Mouse (Mus musculus) monocyte, adult 5-6 weeks (primary cell): ENCODE measurements at regions not wholly inside any gene's neighbourhood (a gene's known extent, or its start where the extent isn't known, plus 50 kb on each side); places are given as distances from the start of the nearest gene placed in this dataset.

Experiments used
- ATAC-seq: fragments of 153-309, 156-312 bp; replicated peaks from 2 replicates; pipeline ENCODE4 v1.8.0; 2017; ENCODE audit warnings: mild to moderate bottlenecking; ENCODE audit not compliant: low TSS enrichment, insufficient number of reproducible peaks, severe bottlenecking, poor library complexity, low FRiP score

DNA sequence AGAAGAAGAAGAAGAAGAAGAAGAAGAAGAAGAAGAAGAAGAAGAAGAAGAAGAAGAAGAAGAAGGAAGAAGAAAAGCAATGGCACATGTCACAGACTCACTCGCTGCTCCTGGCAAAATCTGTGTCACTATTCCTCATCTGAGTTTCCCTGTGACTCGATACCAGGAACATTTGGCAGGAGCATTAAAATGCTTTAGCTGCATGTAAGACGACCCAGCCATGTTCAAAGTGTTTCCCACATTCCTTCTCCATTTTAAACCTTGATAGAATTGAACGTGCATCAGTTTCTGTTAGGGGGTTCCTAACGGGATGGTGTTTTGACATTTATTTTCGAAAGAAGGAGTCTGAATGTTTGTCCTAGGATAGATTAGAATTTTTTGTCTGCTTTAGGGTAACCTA lies 51.2 kb upstream of the Pja2 start:
- no peak for ATAC-seq

- no peak for ATAC-seq
Measured at GRCm38 (mm10) chr17:64383600-64383999, 51.9 kb upstream of the Pja2 start.

DNA sequence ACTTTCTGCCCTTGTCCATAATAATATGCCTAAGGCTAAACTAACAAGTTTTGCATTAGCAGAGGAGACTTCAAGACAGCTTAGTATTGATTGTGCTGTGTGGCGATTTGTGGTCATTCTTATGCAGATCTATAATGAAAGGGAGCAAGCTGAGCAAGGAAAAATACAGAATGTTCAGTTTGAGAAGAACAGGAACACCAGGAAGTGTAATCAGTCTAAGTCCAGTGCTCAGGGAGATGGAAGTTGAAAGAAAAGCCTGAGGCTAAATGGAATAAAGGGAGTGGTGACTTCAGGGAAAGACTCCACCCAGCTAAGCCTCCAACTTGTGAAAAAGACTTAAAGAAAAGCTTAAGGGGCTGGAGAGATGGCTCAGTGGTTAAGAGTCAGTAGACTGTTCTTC lies 58.6 kb upstream of the Pja2 start:
- no peak for ATAC-seq

- no peak for ATAC-seq
Measured at GRCm38 (mm10) chr17:64397254-64397897, 65.7 kb upstream of the Pja2 start.

DNA sequence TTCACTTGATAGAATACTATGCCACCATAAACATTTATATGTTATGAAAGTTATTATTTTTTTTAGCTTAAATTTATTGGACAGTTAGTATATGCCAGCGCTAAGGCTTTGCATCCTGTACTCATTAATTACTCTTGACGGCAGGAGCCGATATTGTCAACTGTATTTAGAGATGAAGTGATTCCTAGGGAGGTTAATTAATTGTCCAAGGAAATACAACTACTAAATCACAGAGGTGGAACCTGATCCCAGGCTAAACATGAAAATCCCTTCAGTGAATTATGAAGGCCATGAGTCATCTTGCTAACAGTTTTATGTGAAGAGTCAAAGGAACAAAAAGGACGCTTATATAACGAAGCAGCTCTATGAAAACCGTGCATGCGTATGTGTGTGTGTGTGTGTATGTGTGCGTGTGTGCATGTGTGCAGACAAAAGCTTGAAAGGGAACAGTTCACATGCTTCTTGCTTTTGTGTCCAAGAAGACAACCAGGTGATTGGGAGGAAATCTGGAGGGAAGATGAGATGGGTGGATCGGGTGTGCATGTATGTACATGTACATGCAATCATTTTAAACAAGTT lies 66.5 kb upstream of the Pja2 start:
- ATAC-seq = no peak

GRCm38 (mm10) chr17:64398708-64399107 lies 67.0 kb upstream of the Pja2 start:
- ATAC-seq = no peak

GRCm38 (mm10) chr17:64406742-64407254 lies 75.1 kb upstream of the Pja2 start:
- no peak for ATAC-seq

GRCm38 (mm10) chr17:64407255-64408011 lies 75.7 kb upstream of the Pja2 start:
- ATAC-seq = no peak

DNA sequence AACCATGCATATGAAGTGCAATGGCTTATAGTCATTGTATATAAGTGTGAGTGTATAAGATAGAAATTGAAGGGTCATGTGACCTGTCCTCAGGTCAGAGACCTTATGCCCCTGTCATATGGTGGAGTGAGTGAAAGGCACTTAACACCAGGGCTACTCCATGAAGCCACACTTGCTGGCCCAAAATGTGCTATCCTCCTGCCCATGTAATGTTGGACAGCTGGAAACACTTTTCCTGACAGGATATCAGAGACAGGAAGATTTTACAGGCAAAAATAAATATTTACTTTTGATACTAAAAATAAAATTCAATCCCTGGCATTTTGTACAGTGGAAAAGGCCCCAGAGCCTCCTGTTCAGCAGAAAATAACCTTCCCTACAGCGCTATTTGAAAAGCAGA lies 94.1 kb upstream of the Pja2 start:
- no peak for ATAC-seq

- no peak for ATAC-seq
Measured at GRCm38 (mm10) chr17:64426536-64426935, 94.8 kb upstream of the Pja2 start.

DNA sequence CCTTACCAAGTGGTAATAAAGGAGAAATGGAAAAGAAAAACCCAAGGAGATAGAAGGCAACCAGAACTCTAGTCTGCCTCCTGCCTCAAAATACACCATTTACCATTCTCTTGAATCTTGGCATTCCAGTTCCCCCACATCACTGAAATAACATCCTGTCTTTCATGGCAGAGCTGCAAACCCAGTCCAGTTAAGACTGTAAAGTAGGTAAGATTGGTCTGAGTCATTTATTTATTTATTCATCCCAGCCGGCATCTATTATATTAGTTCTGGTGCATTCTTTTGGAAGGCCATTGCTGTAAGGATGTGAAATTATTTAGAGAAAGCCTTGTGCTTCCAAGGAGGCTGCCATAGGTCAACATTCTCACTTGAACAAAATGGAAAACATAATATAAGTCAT lies 107.9 kb upstream of the Pja2 start:
- ATAC-seq = no peak

- no peak for ATAC-seq
Measured at GRCm38 (mm10) chr17:64454736-64455135, 123.0 kb upstream of the Pja2 start.

GRCm38 (mm10) chr17:64466273-64466672 lies 134.3 kb upstream of the Man2a1 start:
- ATAC-seq = no peak

- no peak for ATAC-seq
Measured at GRCm38 (mm10) chr17:64466746-64467145, 133.8 kb upstream of the Man2a1 start.

DNA sequence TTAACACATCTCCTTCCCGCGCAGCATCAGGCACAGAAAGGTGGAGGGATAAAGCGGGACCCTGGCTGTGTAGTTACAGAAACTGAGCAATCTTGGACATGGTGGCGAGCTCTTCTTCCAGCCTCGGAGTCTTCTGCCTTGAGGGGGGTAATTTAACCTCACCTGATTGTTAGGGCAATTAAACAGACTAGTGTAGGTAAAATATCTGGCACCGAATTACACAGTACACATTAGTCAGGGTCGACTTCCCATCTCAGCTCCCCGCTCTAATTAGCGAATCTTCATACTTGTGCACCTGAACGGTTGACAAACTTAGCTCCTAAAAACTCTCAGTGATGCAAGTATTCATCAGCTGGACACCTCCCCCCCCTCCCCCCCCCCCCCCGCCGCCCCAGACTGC lies 133.2 kb upstream of the Man2a1 start:
- no peak for ATAC-seq

DNA sequence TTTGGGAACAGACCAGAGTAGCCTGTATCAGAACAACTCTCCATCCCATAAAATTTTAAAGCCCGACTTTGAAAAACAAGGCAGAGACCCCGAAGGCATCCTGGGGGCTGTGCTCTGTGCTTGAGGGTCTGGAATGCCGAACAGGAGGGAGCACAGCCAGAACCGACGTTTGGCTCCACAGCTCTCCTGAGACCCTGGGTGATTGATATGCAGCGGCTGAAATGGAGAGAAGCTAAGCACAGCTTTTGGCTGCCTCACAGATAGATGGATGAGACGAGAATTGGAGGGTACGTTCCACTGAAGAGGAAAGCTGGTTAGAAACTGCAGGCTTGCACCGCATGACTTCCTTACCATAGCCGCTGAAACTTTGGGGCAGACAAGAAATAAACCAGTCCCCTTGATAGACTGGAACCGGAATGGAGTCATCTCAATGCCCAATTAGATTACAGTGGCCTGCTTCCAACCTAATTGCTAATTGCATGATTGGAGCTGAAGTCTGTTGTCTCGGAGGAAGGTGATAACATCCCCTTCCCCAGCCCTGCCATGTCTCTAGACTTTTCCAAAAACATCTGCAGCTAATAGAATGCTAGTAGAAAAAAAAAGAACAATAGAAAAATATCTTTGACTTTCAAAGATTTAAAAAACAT lies 130.7 kb upstream of the Man2a1 start:
- no peak for ATAC-seq

- ATAC-seq = no peak
Measured at GRCm38 (mm10) chr17:64480607-64481038, 119.9 kb upstream of the Man2a1 start.

- ATAC-seq = no peak
Measured at GRCm38 (mm10) chr17:64484835-64485234, 115.7 kb upstream of the Man2a1 start.

- no peak for ATAC-seq
Measured at GRCm38 (mm10) chr17:64489769-64490335, 110.7 kb upstream of the Man2a1 start.
